Mouse (Mus musculus) kidney, adult 2 months (tissue): ENCODE results near the gene Trub1.

ENCODE experiments used
- CTCF ChIP-seq: fragments of 200-500 bp; conservative IDR thresholded peaks from 2 replicates; pipeline ENCODE4 v1.5.1; 2011; ENCODE audit warnings: low read depth, mild to moderate bottlenecking, control low read depth, low read length, moderate library complexity, mixed read lengths; ENCODE audit not compliant: insufficient read depth, insufficient read length
- POLR2A ChIP-seq: fragments of 200-500 bp; IDR thresholded peaks from one replicate; pipeline ENCODE4 v1.6.1; 2011; ENCODE audit warnings: low read depth, low read length, control low read depth

GRCm38 (mm10) chr19:57500254-57500653, 47.5 kb downstream of the Trub1 start:
- TF ChIP-seq POLR2A (no peak), CTCF (no peak)
